Mouse (Mus musculus): ENCODE results near the gene Nup98. TPM values are rescaled to one million over a fixed set of nuclear protein-coding genes. Genes with fewer than 3 reads are reported as not detected.

Gene Nup98
- polyA plus RNA-seq, 1 experiment from 2014 or later: 35.0 TPM

GRCm38 (mm10) chr7:102242371-102242770, 32.4 kb upstream of the Nup98 start:
- Histone ChIP-seq H3K4me2 (ENCODE audit: low read depth, low read length) (no peak overlapping the region), H3K4me1 (ENCODE audit: control insufficient read depth, insufficient read depth, low read length) (peaks cover 34% of the 10 kb centered on the region), H3K27ac (ENCODE audit: low read length) (no peak overlapping the region), H3K9me3 (replicated peaks; ENCODE audit: control insufficient read depth, low read length) (no peaks in the 10 kb centered on the region), H3K4me3 (replicated peaks; ENCODE audit: low read length) (no peak overlapping the region), H3K27me3 (ENCODE audit: control insufficient read depth, insufficient read depth, low read length) (no peaks in the 10 kb centered on the region), H3K36me3 (ENCODE audit: control insufficient read depth, insufficient read depth, low read length) (peaks cover 25% of the 10 kb centered on the region), H3K9ac (ENCODE audit: low read length) (no peak overlapping the region)
- WGBS: 82% methylated on average over 5 of the region's 5 CpGs
- ATAC-seq (ENCODE audit: insufficient read depth, low FRiP score): no peak

GRCm38 (mm10) chr7:102239591-102239990, 29.6 kb upstream of the Nup98 start:
- 88% methylated on average over 16 of the region's 16 CpGs for WGBS
- peaks cover 32% of the 10 kb centered on the region for H3K36me3 ChIP-seq (ENCODE audit: control insufficient read depth, insufficient read depth, low read length)
- no peak for ATAC-seq (ENCODE audit: insufficient read depth, low FRiP score)

GRCm38 (mm10) chr7:102238686-102239286, 28.8 kb upstream of the Nup98 start:
- H3K9ac ChIP-seq (ENCODE audit: low read length): no peak overlapping the region
- no peak overlapping the region for H3K4me3 ChIP-seq (replicated peaks; ENCODE audit: low read length)
- no peak overlapping the region for H3K4me2 ChIP-seq (ENCODE audit: low read depth, low read length)
- H3K27ac ChIP-seq (ENCODE audit: low read length): no peak overlapping the region
- ATAC-seq (ENCODE audit: insufficient read depth, low FRiP score): no peak
- H3K9me3 ChIP-seq (replicated peaks; ENCODE audit: control insufficient read depth, low read length): no peaks in the 10 kb centered on the region
- H3K27me3 ChIP-seq (ENCODE audit: control insufficient read depth, insufficient read depth, low read length): no peaks in the 10 kb centered on the region
- H3K36me3 ChIP-seq (ENCODE audit: control insufficient read depth, insufficient read depth, low read length): peaks cover 32% of the 10 kb centered on the region
- no peaks in the 10 kb centered on the region for H3K4me1 ChIP-seq (ENCODE audit: control insufficient read depth, insufficient read depth, low read length)
- 77% methylated on average over 8 of the region's 8 CpGs for WGBS

More at GRCm38 (mm10) chr7:102239591-102239990, 29.6 kb upstream of the Nup98 start:
- no peak overlapping the region for H3K9ac ChIP-seq (ENCODE audit: low read length)
- H3K4me1 ChIP-seq (ENCODE audit: control insufficient read depth, insufficient read depth, low read length): peaks cover 6% of the 10 kb centered on the region
- no peaks in the 10 kb centered on the region for H3K9me3 ChIP-seq (replicated peaks; ENCODE audit: control insufficient read depth, low read length)
- no peaks in the 10 kb centered on the region for H3K27me3 ChIP-seq (ENCODE audit: control insufficient read depth, insufficient read depth, low read length)
- no peak overlapping the region for H3K4me2 ChIP-seq (ENCODE audit: low read depth, low read length)
- no peak overlapping the region for H3K27ac ChIP-seq (ENCODE audit: low read length)
- no peak overlapping the region for H3K4me3 ChIP-seq (replicated peaks; ENCODE audit: low read length)

- no peaks in the 10 kb centered on the region for H3K27me3 ChIP-seq (ENCODE audit: control insufficient read depth, insufficient read depth, low read length)
- H3K4me1 ChIP-seq (ENCODE audit: control insufficient read depth, insufficient read depth, low read length): no peaks in the 10 kb centered on the region
- no peak overlapping the region for H3K4me2 ChIP-seq (ENCODE audit: low read depth, low read length)
- H3K36me3 ChIP-seq (ENCODE audit: control insufficient read depth, insufficient read depth, low read length): 0 out of 2 replicates have a peak, but pooled peaks cover 13% of the 10 kb centered on the region
- no peak overlapping the region for H3K4me3 ChIP-seq (replicated peaks; ENCODE audit: low read length)
- no peak for ATAC-seq (ENCODE audit: insufficient read depth, low FRiP score)
- WGBS: 67% methylated on average over 4 of the region's 4 CpGs
- H3K9me3 ChIP-seq (replicated peaks; ENCODE audit: control insufficient read depth, low read length): no peaks in the 10 kb centered on the region
- H3K9ac ChIP-seq (ENCODE audit: low read length): no peak overlapping the region
- no peak overlapping the region for H3K27ac ChIP-seq (ENCODE audit: low read length)
Observed at GRCm38 (mm10) chr7:102233059-102233458, 23.1 kb upstream of the Nup98 start.

- Histone ChIP-seq H3K4me1 (ENCODE audit: control insufficient read depth, insufficient read depth, low read length) (peaks cover 6% of the 10 kb centered on the region; the same call in 1 of the 2 replicates), H3K27me3 (ENCODE audit: control insufficient read depth, insufficient read depth, low read length) (no peaks in the 10 kb centered on the region), H3K36me3 (ENCODE audit: control insufficient read depth, insufficient read depth, low read length) (0 out of 2 replicates have a peak, but pooled peaks cover 6% of the 10 kb centered on the region), H3K4me3 (replicated peaks; ENCODE audit: low read length) (no peak overlapping the region), H3K9me3 (replicated peaks; ENCODE audit: control insufficient read depth, low read length) (no peaks in the 10 kb centered on the region), H3K4me2 (ENCODE audit: low read depth, low read length) (no peak overlapping the region), H3K9ac (ENCODE audit: low read length) (no peak overlapping the region), H3K27ac (ENCODE audit: low read length) (no peak overlapping the region)
- no peak for ATAC-seq (ENCODE audit: insufficient read depth, low FRiP score)
- 91% methylated on average over 6 of the region's 6 CpGs for whole genome bisulfite sequencing
Observed at GRCm38 (mm10) chr7:102229814-102230213, 19.8 kb upstream of the Nup98 start.

- Histone ChIP-seq H3K36me3 (ENCODE audit: control insufficient read depth, insufficient read depth, low read length) (0 out of 2 replicates have a peak, but pooled peaks cover 6% of the 10 kb centered on the region), H3K9ac (ENCODE audit: low read length) (no peak overlapping the region), H3K9me3 (replicated peaks; ENCODE audit: control insufficient read depth, low read length) (no peaks in the 10 kb centered on the region), H3K4me1 (ENCODE audit: control insufficient read depth, insufficient read depth, low read length) (peaks cover 13% of the 10 kb centered on the region; the same call in 1 of the 2 replicates), H3K27ac (ENCODE audit: low read length) (no peak overlapping the region), H3K4me3 (replicated peaks; ENCODE audit: low read length) (no peak overlapping the region), H3K4me2 (ENCODE audit: low read depth, low read length) (no peak overlapping the region), H3K27me3 (ENCODE audit: control insufficient read depth, insufficient read depth, low read length) (no peaks in the 10 kb centered on the region)
- ATAC-seq (ENCODE audit: insufficient read depth, low FRiP score): no peak
- WGBS: 66% methylated on average over 4 of the region's 4 CpGs
Observed at GRCm38 (mm10) chr7:102228049-102228670, 18.2 kb upstream of the Nup98 start.

- Histone ChIP-seq H3K27me3 (ENCODE audit: control insufficient read depth, insufficient read depth, low read length) (no peaks in the 10 kb centered on the region), H3K4me3 (replicated peaks; ENCODE audit: low read length) (no peak overlapping the region), H3K9me3 (replicated peaks; ENCODE audit: control insufficient read depth, low read length) (no peaks in the 10 kb centered on the region), H3K4me2 (ENCODE audit: low read depth, low read length) (no peak overlapping the region), H3K4me1 (ENCODE audit: control insufficient read depth, insufficient read depth, low read length) (peaks cover 13% of the 10 kb centered on the region; the same call in 1 of the 2 replicates), H3K9ac (ENCODE audit: low read length) (no peak overlapping the region), H3K36me3 (ENCODE audit: control insufficient read depth, insufficient read depth, low read length) (0 out of 2 replicates have a peak, but pooled peaks cover 6% of the 10 kb centered on the region), H3K27ac (ENCODE audit: low read length) (no peak overlapping the region)
- ATAC-seq (ENCODE audit: insufficient read depth, low FRiP score): no peak
- WGBS: 89% methylated on average over 6 of the region's 6 CpGs
Observed at GRCm38 (mm10) chr7:102226051-102226450, 16.1 kb upstream of the Nup98 start.

- no peaks in the 10 kb centered on the region for H3K9me3 ChIP-seq (replicated peaks; ENCODE audit: control insufficient read depth, low read length)
- H3K27me3 ChIP-seq (ENCODE audit: control insufficient read depth, insufficient read depth, low read length): no peaks in the 10 kb centered on the region
- H3K4me3 ChIP-seq (replicated peaks; ENCODE audit: low read length): peak overlapping the region; percentile 58
- 67% methylated on average over 5 of the region's 5 CpGs for WGBS
- H3K4me1 ChIP-seq (ENCODE audit: control insufficient read depth, insufficient read depth, low read length): peaks cover 13% of the 10 kb centered on the region; the same call in 1 of the 2 replicates
- 0 out of 2 replicates have a peak overlapping the region, but pooled peaks have one; percentile 24 for H3K9ac ChIP-seq (ENCODE audit: low read length)
- H3K36me3 ChIP-seq (ENCODE audit: control insufficient read depth, insufficient read depth, low read length): 0 out of 2 replicates have a peak, but pooled peaks cover 3% of the 10 kb centered on the region
- H3K27ac ChIP-seq (ENCODE audit: low read length): peak overlapping the region; percentile 85
- peak overlapping the region; percentile 82 for H3K4me2 ChIP-seq (ENCODE audit: low read depth, low read length)
- peak; percentile 27 for ATAC-seq (ENCODE audit: insufficient read depth, low FRiP score)
Observed at GRCm38 (mm10) chr7:102223883-102224738, 14.1 kb upstream of the Nup98 start.

Measured in stomach, embryonic 16.5 days (tissue).